7 mouse cellular contexts compared by ENCODE assay signal in genomic region chr16:17759344-17759773, GRCm38 (mm10). TPM values are rescaled to one million over a fixed set of nuclear protein-coding genes. Genes with fewer than 3 reads are reported as not detected.
DNase-seq lines count a peak whose midpoint lies in the region; ATAC-seq lines count a peak whose summit lies in the region.

Gene Klhl22, plus strand, starts transcription at chr16:17759618.

- no peaks in the 10 kb centered on the region for H3K27me3 ChIP-seq in embryonic facial prominence, embryonic 15.5 days
- 0 out of 2 replicates have a peak, but pooled peaks cover 3% of the 10 kb centered on the region for H3K27me3 ChIP-seq in limb, embryonic 12.5 days
- no peaks in the 10 kb centered on the region for H3K27me3 ChIP-seq in midbrain, embryonic 14.5 days (ENCODE audit: control insufficient read depth, insufficient read depth, low read length)

- H3K9me3 ChIP-seq in embryonic facial prominence, embryonic 15.5 days (replicated peaks): no peaks in the 10 kb centered on the region
- no peaks in the 10 kb centered on the region for H3K9me3 ChIP-seq in limb, embryonic 12.5 days
- H3K9me3 ChIP-seq in midbrain, embryonic 14.5 days (ENCODE audit: control insufficient read depth, low read length): no peaks in the 10 kb centered on the region

- H3K36me3 ChIP-seq in embryonic facial prominence, embryonic 15.5 days: peaks cover 12% of the 10 kb centered on the region; the same call in 1 of the 2 replicates
- peaks cover 13% of the 10 kb centered on the region for H3K36me3 ChIP-seq in limb, embryonic 12.5 days
- 0 out of 2 replicates have a peak, but pooled peaks cover 4% of the 10 kb centered on the region for H3K36me3 ChIP-seq in midbrain, embryonic 14.5 days (ENCODE audit: control insufficient read depth, insufficient read depth, low read length)

- WGBS in embryonic facial prominence, embryonic 15.5 days: under 1% methylated on average over 28 of the region's 28 CpGs
- 1% methylated on average over 28 of the region's 28 CpGs for WGBS in limb, embryonic 12.5 days
- 1% methylated on average over 27 of the region's 28 CpGs for WGBS in midbrain, embryonic 14.5 days

- peak within 1 kb of the TSS; percentile 77 for H3K27ac ChIP-seq in embryonic facial prominence, embryonic 15.5 days (replicated peaks)
- peak within 1 kb of the TSS; percentile 66 for H3K27ac ChIP-seq in limb, embryonic 12.5 days
- peak within 1 kb of the TSS; percentile 84 for H3K27ac ChIP-seq in midbrain, embryonic 14.5 days (replicated peaks; ENCODE audit: low read depth, low read length)

- peak; percentile 82 to 85 for DNase-seq in adrenal gland, postnatal 4 days (ENCODE audit: low spot score in 2 of 2)
- peak; percentile 91 for DNase-seq in heart, adult 8-10 months (ENCODE audit: low spot score)
- peak; percentile 87 to 89 for DNase-seq in kidney, adult 8-10 months
- peak; percentile 97 for DNase-seq in midbrain, embryonic 14.5 days
- DNase-seq in spleen, adult 18-20 months: peak; percentile 87 to 94

- peaks cover 29% of the 10 kb centered on the region for H3K4me1 ChIP-seq in embryonic facial prominence, embryonic 15.5 days
- H3K4me1 ChIP-seq in limb, embryonic 12.5 days (replicated peaks): peaks cover 34% of the 10 kb centered on the region
- H3K4me1 ChIP-seq in midbrain, embryonic 14.5 days (ENCODE audit: control insufficient read depth, insufficient read depth, low read length): peaks cover 19% of the 10 kb centered on the region

- peak within 1 kb of the TSS; percentile 59 for H3K4me2 ChIP-seq in embryonic facial prominence, embryonic 15.5 days (replicated peaks)
- H3K4me2 ChIP-seq in limb, embryonic 12.5 days: peak within 1 kb of the TSS; percentile 71
- H3K4me2 ChIP-seq in midbrain, embryonic 14.5 days (ENCODE audit: low read length): peak within 1 kb of the TSS; percentile 87

- peak; percentile 96 for ATAC-seq in embryonic facial prominence, embryonic 15.5 days (ENCODE audit: insufficient number of reproducible peaks, low FRiP score, low TSS enrichment, low read depth)
- ATAC-seq in limb, embryonic 12.5 days (ENCODE audit: insufficient number of reproducible peaks, insufficient read depth, low FRiP score, low TSS enrichment, low read depth): peak; percentile 90
- peak; percentile 96 for ATAC-seq in midbrain, embryonic 14.5 days (ENCODE audit: low FRiP score, low TSS enrichment)

- peak within 1 kb of the TSS; percentile 61 for H3K4me3 ChIP-seq in embryonic facial prominence, embryonic 15.5 days (replicated peaks)
- peak within 1 kb of the TSS; percentile 60 for H3K4me3 ChIP-seq in limb, embryonic 12.5 days (replicated peaks)
- H3K4me3 ChIP-seq in midbrain, embryonic 14.5 days (replicated peaks; ENCODE audit: low read depth, low read length): peak within 1 kb of the TSS; percentile 71

- peak within 1 kb of the TSS; percentile 65 for H3K9ac ChIP-seq in embryonic facial prominence, embryonic 15.5 days
- H3K9ac ChIP-seq in limb, embryonic 12.5 days (replicated peaks): peak within 1 kb of the TSS; percentile 86
- H3K9ac ChIP-seq in midbrain, embryonic 14.5 days (replicated peaks; ENCODE audit: low read length): peak within 1 kb of the TSS; percentile 86

RNA-seq across cellular contexts. Expression of gene Klhl22, which starts in this region (rescaled TPM):
- 10 to 100 TPM; 52.3 TPM for total RNA-seq in adrenal gland, postnatal 4 days (2021)
- polyA plus RNA-seq in embryonic facial prominence, embryonic 15.5 days (2015; fragmentation: Nextera tagmentation; extraction: Ambion mirVana): 91.5 and 93.4 TPM in 2 replicates
- total RNA-seq in heart, adult 8-10 months (2022): 10 to 100 TPM; 18.8 to 23.0 (median 19.4) TPM
- 87.7 and 88.5 TPM in 2 replicates for polyA plus RNA-seq in limb, embryonic 12.5 days (2016; fragmentation: Nextera tagmentation; extraction: Ambion mirVana)
- 75.5 and 75.6 TPM in 2 replicates for polyA plus RNA-seq in midbrain, embryonic 14.5 days (2014; fragmentation: Nextera tagmentation; extraction: Ambion mirVana)

Comparison
In these comparisons a context has a peak if more than half of its experiments do, and no peak if none do; other contexts are left out.
1. Peak in every context shown above with its lines: DNase-seq, ATAC-seq, H3K4me3 ChIP-seq and H3K27ac ChIP-seq.